Mouse (Mus musculus): ENCODE data around the gene 1700028J19Rik. TPM values are rescaled to one million over a fixed set of nuclear protein-coding genes. Genes with fewer than 3 reads are reported as not detected.

Gene 1700028J19Rik
- polyA plus RNA-seq (2014; fragmentation: Illumina TruSeq; extraction: RNeasy Lipid Tissue Mini Kit (QIAGEN cat#74804); ENCODE audit: low read depth, low replicate concordance): 10.2 TPM

GRCm38 (mm10) chr7:44246055-44246983, at the start of gene 1700028J19Rik, which contains the start of gene 2410002F23Rik:
Gene 1700028J19Rik, minus strand, starts transcription at chr7:44246695.
Gene 2410002F23Rik, plus strand, starts transcription at chr7:44246722.

GRCm38 (mm10) chr7:44261147-44261546, 14.7 kb upstream of the 1700028J19Rik start, which contains the start of gene Gm15517:
Gene Gm15517, plus strand, starts transcription at chr7:44261447.

GRCm38 (mm10) chr7:44257278-44257677, 10.8 kb upstream of the 1700028J19Rik start, which contains the start of gene Acp4:
Gene Acp4, minus strand, starts transcription at chr7:44257378.

GRCm38 (mm10) chr7:44235909-44236308, 10.6 kb downstream of the 1700028J19Rik start, which contains the start of gene Gm36864:
Gene Gm36864, plus strand, starts transcription at chr7:44236177.

DNA sequence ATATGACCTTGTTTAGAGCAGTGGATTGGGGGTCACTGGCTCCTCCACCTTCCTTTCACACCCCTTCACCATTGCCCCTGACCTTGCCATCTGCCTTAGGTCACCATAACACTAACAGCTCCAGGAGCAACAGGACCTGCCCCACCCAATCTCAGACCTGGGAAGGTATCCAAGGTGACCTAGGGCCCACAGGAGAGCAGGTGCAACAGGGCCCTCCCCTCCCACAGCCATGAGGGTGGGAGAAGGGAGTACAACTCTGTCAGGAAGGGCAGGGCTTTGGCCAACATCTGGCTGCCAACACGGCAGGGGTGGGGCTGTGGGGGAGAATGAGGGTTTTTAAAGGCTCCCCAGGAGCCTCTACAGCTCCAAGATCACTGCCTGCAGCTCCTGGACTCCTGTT, 21.4 kb downstream of the 1700028J19Rik start, which contains the start of gene Klk1:
Klk1 (plus strand) TSS at position 285 of the 400 bp plus-strand sequence.

DNA sequence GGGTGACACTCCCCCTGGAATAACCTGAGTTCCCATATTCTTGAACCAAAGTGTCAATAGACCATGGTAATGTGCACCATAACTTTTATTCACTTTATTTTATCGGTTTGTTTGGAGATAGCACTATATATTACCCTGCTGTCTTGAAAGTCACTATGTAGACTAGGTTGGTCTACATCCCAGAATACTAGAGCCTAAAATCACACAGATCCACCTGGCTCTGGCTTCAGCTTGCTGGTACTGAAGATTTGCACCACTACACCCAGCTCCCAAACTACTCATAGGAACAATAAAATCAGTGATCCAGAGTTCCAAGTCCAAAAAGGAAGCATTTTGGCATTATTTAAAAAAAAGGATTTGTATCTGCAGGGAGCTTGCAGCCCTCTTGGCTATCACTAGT, 30.9 kb downstream of the 1700028J19Rik start, which contains the start of gene Klk1b5:
Klk1b5 (plus strand) TSS at position 301 of the 400 bp plus-strand sequence.

DNA sequence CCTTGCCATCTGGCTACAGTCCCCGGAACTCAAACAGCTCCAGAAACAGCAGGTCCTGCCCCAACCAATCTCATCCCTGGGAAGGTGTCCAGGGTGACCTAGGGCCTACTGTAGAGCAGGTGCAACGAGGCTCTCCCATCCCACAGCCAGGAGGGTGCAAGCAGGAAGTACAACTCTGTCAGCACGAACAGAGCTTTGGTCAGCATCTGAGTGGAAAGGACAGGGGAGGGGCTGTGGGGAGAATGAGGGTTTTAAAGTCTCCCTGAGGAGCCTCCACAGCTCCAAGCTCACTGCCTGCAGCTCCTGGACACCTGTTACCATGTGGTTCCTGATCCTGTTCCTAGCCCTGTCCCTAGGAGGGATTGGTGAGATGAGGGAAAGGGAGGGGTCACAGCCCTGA, 39.4 kb downstream of the 1700028J19Rik start, which contains the start of gene Klk1b4:
Klk1b4 (plus strand) TSS at position 301 of the 400 bp plus-strand sequence.

GRCm38 (mm10) chr7:44197891-44198290, 48.6 kb downstream of the 1700028J19Rik start, which contains the start of gene Klk1b3:
Gene Klk1b3, plus strand, starts transcription at chr7:44198191.

GRCm38 (mm10) chr7:44187936-44188335, 58.6 kb downstream of the 1700028J19Rik start, which contains the start of gene Klk1b24:
Gene Klk1b24, plus strand, starts transcription at chr7:44188236.

Other genes starting within 250 kb of the 1700028J19Rik start
- gene Klk1b26, start 234.5 kb downstream of the 1700028J19Rik start, polyA plus RNA-seq (2014; fragmentation: Illumina TruSeq; extraction: RNeasy Lipid Tissue Mini Kit (QIAGEN cat#74804); ENCODE audit: low read depth, low replicate concordance): 0.52 TPM
- 0.38 TPM for gene Klk1b27, start 194.4 kb downstream of the 1700028J19Rik start, polyA plus RNA-seq (2014; fragmentation: Illumina TruSeq; extraction: RNeasy Lipid Tissue Mini Kit (QIAGEN cat#74804); ENCODE audit: low read depth, low replicate concordance)
- 0.38 TPM for gene Klk1b21, start 144.4 kb downstream of the 1700028J19Rik start, polyA plus RNA-seq (2014; fragmentation: Illumina TruSeq; extraction: RNeasy Lipid Tissue Mini Kit (QIAGEN cat#74804); ENCODE audit: low read depth, low replicate concordance)
- gene Klk1b22, start 134.0 kb downstream of the 1700028J19Rik start, polyA plus RNA-seq (2014; fragmentation: Illumina TruSeq; extraction: RNeasy Lipid Tissue Mini Kit (QIAGEN cat#74804); ENCODE audit: low read depth, low replicate concordance): not detected
- not detected for gene Klk1b16, start 109.9 kb downstream of the 1700028J19Rik start, polyA plus RNA-seq (2014; fragmentation: Illumina TruSeq; extraction: RNeasy Lipid Tissue Mini Kit (QIAGEN cat#74804); ENCODE audit: low read depth, low replicate concordance)
- not detected for gene Klk1b24, start 58.5 kb downstream of the 1700028J19Rik start, polyA plus RNA-seq (2014; fragmentation: Illumina TruSeq; extraction: RNeasy Lipid Tissue Mini Kit (QIAGEN cat#74804); ENCODE audit: low read depth, low replicate concordance)
- 0.38 TPM for gene Klk1b3, start 48.5 kb downstream of the 1700028J19Rik start, polyA plus RNA-seq (2014; fragmentation: Illumina TruSeq; extraction: RNeasy Lipid Tissue Mini Kit (QIAGEN cat#74804); ENCODE audit: low read depth, low replicate concordance)
- not detected for gene Klk1b4, start 39.3 kb downstream of the 1700028J19Rik start, polyA plus RNA-seq (2014; fragmentation: Illumina TruSeq; extraction: RNeasy Lipid Tissue Mini Kit (QIAGEN cat#74804); ENCODE audit: low read depth, low replicate concordance)
- gene Klk1b5, start 30.8 kb downstream of the 1700028J19Rik start, polyA plus RNA-seq (2014; fragmentation: Illumina TruSeq; extraction: RNeasy Lipid Tissue Mini Kit (QIAGEN cat#74804); ENCODE audit: low read depth, low replicate concordance): 2.5 TPM
- 1.2 TPM for gene Klk1, start 21.3 kb downstream of the 1700028J19Rik start, polyA plus RNA-seq (2014; fragmentation: Illumina TruSeq; extraction: RNeasy Lipid Tissue Mini Kit (QIAGEN cat#74804); ENCODE audit: low read depth, low replicate concordance)
- gene Gm36864, start 10.5 kb downstream of the 1700028J19Rik start, polyA plus RNA-seq (2014; fragmentation: Illumina TruSeq; extraction: RNeasy Lipid Tissue Mini Kit (QIAGEN cat#74804); ENCODE audit: low read depth, low replicate concordance): 0.81 TPM
- 71.2 TPM for gene 2410002F23Rik, start within 50 bp of the 1700028J19Rik start, polyA plus RNA-seq (2014; fragmentation: Illumina TruSeq; extraction: RNeasy Lipid Tissue Mini Kit (QIAGEN cat#74804); ENCODE audit: low read depth, low replicate concordance)
- gene Acp4, start 10.7 kb upstream of the 1700028J19Rik start, polyA plus RNA-seq (2014; fragmentation: Illumina TruSeq; extraction: RNeasy Lipid Tissue Mini Kit (QIAGEN cat#74804); ENCODE audit: low read depth, low replicate concordance): 0.31 TPM
- gene Gm15517, start 14.8 kb upstream of the 1700028J19Rik start, polyA plus RNA-seq (2014; fragmentation: Illumina TruSeq; extraction: RNeasy Lipid Tissue Mini Kit (QIAGEN cat#74804); ENCODE audit: low read depth, low replicate concordance): 37.4 TPM
- gene Clec11a, start 60.2 kb upstream of the 1700028J19Rik start, polyA plus RNA-seq (2014; fragmentation: Illumina TruSeq; extraction: RNeasy Lipid Tissue Mini Kit (QIAGEN cat#74804); ENCODE audit: low read depth, low replicate concordance): 7.8 TPM
- 0.61 TPM for gene Shank1, start 63.6 kb upstream of the 1700028J19Rik start, polyA plus RNA-seq (2014; fragmentation: Illumina TruSeq; extraction: RNeasy Lipid Tissue Mini Kit (QIAGEN cat#74804); ENCODE audit: low read depth, low replicate concordance)
- 3.9 TPM for gene Syt3, start 137.4 kb upstream of the 1700028J19Rik start, polyA plus RNA-seq (2014; fragmentation: Illumina TruSeq; extraction: RNeasy Lipid Tissue Mini Kit (QIAGEN cat#74804); ENCODE audit: low read depth, low replicate concordance)
- 0.37 TPM for gene 1700008O03Rik, start 139.1 kb upstream of the 1700028J19Rik start, polyA plus RNA-seq (2014; fragmentation: Illumina TruSeq; extraction: RNeasy Lipid Tissue Mini Kit (QIAGEN cat#74804); ENCODE audit: low read depth, low replicate concordance)
- 0.20 TPM for gene Lrrc4b, start 182.3 kb upstream of the 1700028J19Rik start, polyA plus RNA-seq (2014; fragmentation: Illumina TruSeq; extraction: RNeasy Lipid Tissue Mini Kit (QIAGEN cat#74804); ENCODE audit: low read depth, low replicate concordance)
- not detected for gene Aspdh, start 218.7 kb upstream of the 1700028J19Rik start, polyA plus RNA-seq (2014; fragmentation: Illumina TruSeq; extraction: RNeasy Lipid Tissue Mini Kit (QIAGEN cat#74804); ENCODE audit: low read depth, low replicate concordance)
- 27.8 TPM for gene Josd2, start 221.3 kb upstream of the 1700028J19Rik start, polyA plus RNA-seq (2014; fragmentation: Illumina TruSeq; extraction: RNeasy Lipid Tissue Mini Kit (QIAGEN cat#74804); ENCODE audit: low read depth, low replicate concordance)
- 127 TPM for gene Emc10, start 249.8 kb upstream of the 1700028J19Rik start, polyA plus RNA-seq (2014; fragmentation: Illumina TruSeq; extraction: RNeasy Lipid Tissue Mini Kit (QIAGEN cat#74804); ENCODE audit: low read depth, low replicate concordance)
- gene Fam71e1, start 249.9 kb upstream of the 1700028J19Rik start, polyA plus RNA-seq (2014; fragmentation: Illumina TruSeq; extraction: RNeasy Lipid Tissue Mini Kit (QIAGEN cat#74804); ENCODE audit: low read depth, low replicate concordance): 31.7 TPM